Mouse (Mus musculus) liver, embryonic 11.5 days (tissue): Measurements from ENCODE around the gene Rbm25. TPM values are rescaled to one million over a fixed set of nuclear protein-coding genes. Genes with fewer than 3 reads are reported as not detected.
A peak's percentile ranks its signal among the peaks of the same experiment; 100 is the strongest.

Source experiments
- ATAC-seq: fragments of 200-750 bp; cut with Nextera tagmentation; replicated peaks from 2 replicates; pipeline ENCODE4 v1.8.0; 2017; ENCODE audit warnings: moderate number of reproducible peaks, mild to moderate bottlenecking, moderate TSS enrichment, moderate library complexity; ENCODE audit not compliant: low FRiP score
- DNase-seq: peaks from one replicate; pipeline ENCODE4 v3.0.0-alpha.2; 2017; ENCODE audit warnings: low spot score
- H3K27ac ChIP-seq: fragments of 300-500 bp; sonication (generic); 2 replicates; pipeline ENCODE4 v1.5.1; 2014; ENCODE audit warnings: mild to moderate bottlenecking, low read depth, low read length, control low read depth
- H3K27me3 ChIP-seq: fragments of 300-500 bp; sonication (generic); replicated peaks from 2 replicates; pipeline ENCODE4 v1.6.1; 2014; ENCODE audit warnings: low read length, mixed read lengths; ENCODE audit not compliant: control insufficient read depth, insufficient read depth
- H3K36me3 ChIP-seq: fragments of 300-500 bp; sonication (generic); 2 replicates; pipeline ENCODE4 v1.6.1; 2014; ENCODE audit warnings: mild to moderate bottlenecking, low read length, moderate library complexity, mixed read lengths; ENCODE audit not compliant: control insufficient read depth, insufficient read depth
- H3K4me1 ChIP-seq: fragments of 300-500 bp; sonication (generic); replicated peaks from 2 replicates; pipeline ENCODE4 v1.6.1; 2014; ENCODE audit warnings: low read length, mixed read lengths; ENCODE audit not compliant: control insufficient read depth, insufficient read depth
- H3K4me2 ChIP-seq: fragments of 300-500 bp; sonication (generic); 2 replicates; pipeline ENCODE4 v1.6.1; 2014; ENCODE audit warnings: mild to moderate bottlenecking, control low read depth, moderate library complexity
- H3K4me3 ChIP-seq: fragments of 300-500 bp; sonication (generic); 2 replicates; pipeline ENCODE4 v1.5.1; 2014; ENCODE audit warnings: low read depth, low read length, control low read depth
- H3K9ac ChIP-seq: fragments of 300-500 bp; sonication (generic); 2 replicates; pipeline ENCODE4 v1.6.1; 2014; ENCODE audit warnings: low read depth, low read length, control low read depth
- H3K9me3 ChIP-seq: fragments of 300-500 bp; sonication (generic); 2 replicates; pipeline ENCODE4 v1.6.1; 2016; ENCODE audit warnings: low read length, inconsistent platforms, mixed read lengths; ENCODE audit not compliant: control insufficient read depth
- WGBS: fragments of 180-500 bp; shearing (Covaris S2); extraction: QIAGEN DNeasy Blood & Tissue Kit; methylation state at CpG from one replicate; pipeline ENCODE4 v1.1.7; 2014; 5-methylcytosine and 5-hydroxymethylcytosine counted together
- polyA plus RNA-seq: library from polyadenylated mRNA; unstranded; fragments of >200 nt; fragmentation: Nextera tagmentation; extraction: Ambion mirVana; gene quantifications from 2 replicates; pipeline ENCODE4 v1.2.1, GENCODE M21; 2014

The Rbm25 gene
- polyA plus RNA-seq, 1 experiment from 2014 or later: 239 TPM

DNA sequence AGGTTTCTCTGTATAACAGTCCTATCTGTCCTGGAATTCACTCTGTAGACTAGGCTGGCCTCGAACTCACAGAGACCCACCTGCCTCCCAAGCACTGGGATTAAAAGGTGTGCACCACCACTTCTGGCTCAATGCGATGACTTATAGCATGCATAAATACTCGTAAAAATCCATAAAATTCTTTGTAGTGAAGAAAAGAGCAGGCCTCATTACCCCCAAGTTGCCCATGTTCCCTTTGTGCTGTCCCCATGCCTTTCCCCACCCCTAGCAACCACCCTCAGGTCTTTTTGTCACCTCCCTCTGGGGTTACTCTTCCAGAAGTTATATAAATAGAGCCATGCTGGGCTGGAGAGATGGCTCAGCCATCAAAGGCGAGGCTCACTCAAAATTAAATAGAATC lies 71.8 kb downstream of the Rbm25 start:
- H3K4me1 ChIP-seq: 0 out of 2 replicates have a peak, but pooled peaks cover 5% of the 10 kb centered on the region
- H3K4me3 ChIP-seq: no peak overlapping the region
- no peaks in the 10 kb centered on the region for H3K9me3 ChIP-seq
- ATAC-seq (no peak), DNase-seq (no peak)
- no peak overlapping the region for H3K27ac ChIP-seq
- H3K27me3 ChIP-seq: no peaks in the 10 kb centered on the region
- H3K4me2 ChIP-seq: no peak overlapping the region
- peaks cover 6% of the 10 kb centered on the region for H3K36me3 ChIP-seq
- WGBS: 87% methylated on average over 4 of the region's 4 CpGs
- no peak overlapping the region for H3K9ac ChIP-seq

- H3K4me2 ChIP-seq: no peak overlapping the region
- H3K27ac ChIP-seq: no peak overlapping the region
- H3K9ac ChIP-seq: no peak overlapping the region
- H3K9me3 ChIP-seq: no peaks in the 10 kb centered on the region
- DNase-seq: no peak
- no peak for ATAC-seq
- H3K27me3 ChIP-seq: no peaks in the 10 kb centered on the region
- peaks cover 7% of the 10 kb centered on the region; the same call in 1 of the 2 replicates for H3K4me1 ChIP-seq
- H3K4me3 ChIP-seq: no peak overlapping the region
- 93% methylated on average over 4 of the region's 4 CpGs for WGBS
- no peaks in the 10 kb centered on the region; the same call in none of the 2 replicates for H3K36me3 ChIP-seq
Observed at GRCm38 (mm10) chr12:83706951-83707350, 75.9 kb downstream of the Rbm25 start.

DNA sequence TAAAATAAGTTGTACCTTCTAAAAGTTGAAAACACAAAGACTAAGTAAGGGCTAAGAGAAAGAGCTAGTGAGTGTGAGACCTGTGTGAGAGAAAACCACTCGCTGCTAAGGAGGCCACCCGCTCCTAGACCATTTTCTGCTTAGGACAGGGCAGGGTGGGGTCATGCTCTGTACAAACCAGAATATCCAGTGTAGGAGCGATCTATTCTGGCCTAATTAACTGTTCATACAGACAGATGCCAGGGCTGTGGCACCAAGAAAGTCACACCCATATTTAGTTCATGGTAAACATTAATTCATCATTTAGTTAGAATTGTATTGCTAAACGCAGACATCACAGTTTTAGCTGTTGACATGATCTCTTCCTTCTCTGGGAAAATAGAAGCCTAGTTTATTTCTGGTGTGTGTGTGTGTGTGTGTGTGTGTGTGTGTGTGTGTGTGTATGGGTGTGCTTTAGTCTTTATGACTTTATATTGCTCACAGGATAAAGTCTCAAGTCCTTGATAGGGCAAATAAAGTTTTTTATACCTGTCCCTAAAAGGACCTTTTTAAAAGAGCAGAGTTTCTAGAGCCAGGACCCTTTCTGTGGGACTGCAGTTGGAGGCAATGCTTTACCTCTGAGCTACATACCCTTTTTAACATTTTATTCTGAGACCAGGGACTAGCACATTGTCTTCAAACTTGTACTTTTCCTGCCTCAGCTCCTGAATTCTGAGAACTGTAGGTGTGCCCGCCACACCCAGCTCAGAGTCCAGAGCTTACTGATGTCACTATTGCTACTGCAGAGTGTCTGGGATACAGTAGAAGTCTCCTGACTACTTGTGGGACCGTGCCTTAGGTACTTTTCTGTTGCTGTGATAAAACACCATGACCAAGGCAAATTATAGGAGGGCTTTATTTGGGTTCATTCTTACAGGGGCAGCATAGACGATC lies 77.4 kb downstream of the Rbm25 start:
- H3K27ac ChIP-seq: no peak overlapping the region
- no peak overlapping the region for H3K9ac ChIP-seq
- H3K36me3 ChIP-seq: no peaks in the 10 kb centered on the region; the same call in none of the 2 replicates
- no peaks in the 10 kb centered on the region for H3K9me3 ChIP-seq
- DNase-seq (no peak), ATAC-seq (peak; percentile 68)
- H3K4me2 ChIP-seq: peak overlapping the region; percentile 34
- WGBS: 78% methylated on average over 7 of the region's 7 CpGs
- peaks cover 7% of the 10 kb centered on the region; the same call in 1 of the 2 replicates for H3K4me1 ChIP-seq
- no peak overlapping the region for H3K4me3 ChIP-seq
- no peaks in the 10 kb centered on the region for H3K27me3 ChIP-seq

DNA sequence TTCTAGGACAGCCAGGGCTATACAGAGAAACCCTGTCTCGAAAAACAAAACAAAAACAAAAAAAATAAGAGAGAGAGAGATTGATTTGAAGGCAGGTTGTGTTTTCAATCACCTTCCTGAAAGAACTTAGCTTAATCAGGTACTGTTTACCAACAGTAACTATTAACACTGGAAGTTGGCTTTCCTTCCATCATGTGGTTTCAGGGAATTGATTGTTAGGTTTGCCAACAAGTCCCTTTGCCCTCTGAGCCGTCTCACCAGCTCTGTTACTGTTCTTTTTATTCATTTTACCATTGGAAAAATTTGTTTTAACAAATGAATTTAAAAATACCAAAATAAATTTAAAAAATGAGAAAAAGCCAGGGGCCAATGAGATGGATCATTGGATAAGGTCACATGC lies 78.9 kb downstream of the Rbm25 start:
- no peak overlapping the region for H3K4me3 ChIP-seq
- no peak overlapping the region for H3K4me2 ChIP-seq
- WGBS: 86% methylated on average over 2 of the region's 2 CpGs
- peaks cover 7% of the 10 kb centered on the region; the same call in 1 of the 2 replicates for H3K4me1 ChIP-seq
- H3K9ac ChIP-seq: no peak overlapping the region
- no peak overlapping the region for H3K27ac ChIP-seq
- H3K36me3 ChIP-seq: peaks cover 3% of the 10 kb centered on the region; the same call in 1 of the 2 replicates
- H3K27me3 ChIP-seq: no peaks in the 10 kb centered on the region
- H3K9me3 ChIP-seq: no peaks in the 10 kb centered on the region
- ATAC-seq (no peak), DNase-seq (no peak)

DNA sequence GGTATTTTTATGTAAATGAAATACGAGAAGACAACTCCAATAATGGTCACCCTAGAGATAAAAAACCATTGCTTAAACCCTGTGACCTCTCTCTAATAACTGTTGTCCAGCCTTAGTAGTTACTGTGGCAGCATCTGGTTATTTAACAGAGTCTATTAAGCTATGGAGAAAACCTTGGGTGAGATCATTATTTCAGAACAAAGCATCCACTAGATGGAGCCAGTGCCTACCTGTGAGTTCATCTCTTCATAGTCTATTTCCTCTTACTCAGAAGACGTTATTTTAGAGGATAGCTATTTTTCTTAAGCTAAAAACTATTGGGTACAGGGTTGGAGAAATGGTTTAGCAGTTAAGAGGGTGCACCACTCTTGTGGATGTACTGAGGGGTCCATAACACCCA lies 82.7 kb downstream of the Rbm25 start:
- 0 out of 2 replicates have a peak, but pooled peaks cover 5% of the 10 kb centered on the region for H3K4me1 ChIP-seq
- H3K36me3 ChIP-seq: peaks cover 12% of the 10 kb centered on the region
- H3K9ac ChIP-seq: no peak overlapping the region
- ATAC-seq (no peak), DNase-seq (no peak)
- WGBS: 51% methylated on average over 2 of the region's 2 CpGs
- H3K4me3 ChIP-seq: no peak overlapping the region
- H3K9me3 ChIP-seq: no peaks in the 10 kb centered on the region
- H3K27me3 ChIP-seq: no peaks in the 10 kb centered on the region
- H3K4me2 ChIP-seq: no peak overlapping the region
- H3K27ac ChIP-seq: no peak overlapping the region

GRCm38 (mm10) chr12:83716416-83717184 lies 85.6 kb downstream of the Rbm25 start:
- Histone ChIP-seq H3K9me3 (no peaks in the 10 kb centered on the region), H3K4me3 (no peak overlapping the region), H3K27me3 (no peaks in the 10 kb centered on the region), H3K36me3 (peaks cover 15% of the 10 kb centered on the region), H3K27ac (no peak overlapping the region), H3K4me1 (no peaks in the 10 kb centered on the region), H3K9ac (no peak overlapping the region), H3K4me2 (no peak overlapping the region)
- no peak for ATAC-seq
- DNase-seq: no peak
- 88% methylated on average over 15 of the region's 15 CpGs for WGBS

DNA sequence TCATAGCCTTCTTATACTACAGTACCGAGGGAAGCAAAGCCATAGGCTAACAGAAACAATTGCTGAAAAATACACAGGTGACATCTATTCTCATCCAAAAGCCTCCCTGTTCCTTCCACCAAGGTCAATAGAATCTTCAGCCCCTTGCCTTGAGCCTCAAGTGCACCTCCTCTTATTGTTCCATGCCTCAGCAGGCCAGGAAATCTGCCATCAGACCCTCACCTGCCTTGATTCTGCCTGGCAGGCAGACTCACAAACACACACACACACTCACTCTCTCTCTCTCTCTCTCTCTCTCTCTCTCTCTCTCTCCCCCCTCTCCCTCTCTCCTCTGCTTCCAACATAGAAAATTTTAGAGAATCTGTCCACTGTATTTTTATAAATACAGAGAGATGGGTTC lies 88.4 kb downstream of the Rbm25 start:
- Histone ChIP-seq H3K36me3 (peaks cover 20% of the 10 kb centered on the region), H3K4me2 (no peak overlapping the region)

GRCm38 (mm10) chr12:83721281-83721680 lies 90.2 kb downstream of the Rbm25 start:
- Histone ChIP-seq H3K4me3 (no peak overlapping the region), H3K4me2 (no peak overlapping the region), H3K9me3 (no peaks in the 10 kb centered on the region), H3K27me3 (no peaks in the 10 kb centered on the region), H3K27ac (no peak overlapping the region), H3K9ac (no peak overlapping the region), H3K4me1 (no peaks in the 10 kb centered on the region), H3K36me3 (peaks cover 26% of the 10 kb centered on the region)
- WGBS: 74% methylated on average over 6 of the region's 6 CpGs
- ATAC-seq: no peak
- DNase-seq: no peak

More for the DNA sequence above, 88.4 kb downstream of the Rbm25 start:
- H3K9ac ChIP-seq: no peak overlapping the region
- no peak for DNase-seq
- WGBS: 94% methylated on average over 1 of the region's 1 CpGs
- no peaks in the 10 kb centered on the region for H3K4me1 ChIP-seq
- H3K4me3 ChIP-seq: no peak overlapping the region
- no peaks in the 10 kb centered on the region for H3K9me3 ChIP-seq
- no peak overlapping the region for H3K27ac ChIP-seq
- no peaks in the 10 kb centered on the region for H3K27me3 ChIP-seq
- no peak for ATAC-seq
